Mouse (Mus musculus): ENCODE results near the gene Nos2. TPM values are rescaled to one million over a fixed set of nuclear protein-coding genes. Genes with fewer than 3 reads are reported as not detected.
A peak's percentile ranks its signal among the peaks of the same experiment; 100 is the strongest.

Nos2 gene
- polyA plus RNA-seq, 1 experiment, result 1.5 TPM

DNA sequence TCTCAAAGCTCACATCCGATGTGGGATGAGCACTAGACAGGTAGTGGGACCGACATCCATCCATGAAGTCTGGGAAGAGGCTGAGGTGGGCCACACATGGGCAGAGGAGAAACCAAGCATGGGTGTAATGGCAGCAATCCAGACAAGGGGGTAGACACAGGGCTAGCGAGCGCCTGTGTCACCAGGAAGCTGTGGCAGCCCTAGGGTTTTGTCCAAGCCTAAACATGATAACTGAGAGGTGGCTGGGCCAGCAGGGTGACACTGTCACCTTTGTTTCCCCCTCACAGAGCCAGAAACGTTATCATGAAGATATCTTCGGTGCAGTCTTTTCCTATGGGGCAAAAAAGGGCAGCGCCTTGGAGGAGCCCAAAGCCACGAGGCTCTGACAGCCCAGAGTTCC is 38.8 kb downstream of the Nos2 start:
- TF ChIP-seq CTCF (conservative IDR thresholded peaks at IDR 0.05; ENCODE audit: insufficient read depth, insufficient read length, low read depth, low read length), result no peak
- no peak for TF ChIP-seq POLR2A (IDR thresholded peaks at IDR 0.05; ENCODE audit: low read depth, low read length)
- Histone ChIP-seq H3K36me3 (ENCODE audit: control insufficient read depth, insufficient read depth, low read length) (no peaks in the 10 kb centered on the region), H3K4me3 (ENCODE audit: insufficient read depth, low read depth, low read length) (no peak overlapping the region), H3K27me3 (replicated peaks; ENCODE audit: control insufficient read depth, insufficient read depth, low read length) (no peaks in the 10 kb centered on the region), H3K27ac (ENCODE audit: insufficient read depth, low read depth, low read length) (no peak overlapping the region), H3K4me1 (ENCODE audit: control insufficient read depth, insufficient read depth, low read length) (no peaks in the 10 kb centered on the region)
- 70% methylated on average over 8 of the region's 8 CpGs for WGBS
- DNase-seq, result no peak

DNA sequence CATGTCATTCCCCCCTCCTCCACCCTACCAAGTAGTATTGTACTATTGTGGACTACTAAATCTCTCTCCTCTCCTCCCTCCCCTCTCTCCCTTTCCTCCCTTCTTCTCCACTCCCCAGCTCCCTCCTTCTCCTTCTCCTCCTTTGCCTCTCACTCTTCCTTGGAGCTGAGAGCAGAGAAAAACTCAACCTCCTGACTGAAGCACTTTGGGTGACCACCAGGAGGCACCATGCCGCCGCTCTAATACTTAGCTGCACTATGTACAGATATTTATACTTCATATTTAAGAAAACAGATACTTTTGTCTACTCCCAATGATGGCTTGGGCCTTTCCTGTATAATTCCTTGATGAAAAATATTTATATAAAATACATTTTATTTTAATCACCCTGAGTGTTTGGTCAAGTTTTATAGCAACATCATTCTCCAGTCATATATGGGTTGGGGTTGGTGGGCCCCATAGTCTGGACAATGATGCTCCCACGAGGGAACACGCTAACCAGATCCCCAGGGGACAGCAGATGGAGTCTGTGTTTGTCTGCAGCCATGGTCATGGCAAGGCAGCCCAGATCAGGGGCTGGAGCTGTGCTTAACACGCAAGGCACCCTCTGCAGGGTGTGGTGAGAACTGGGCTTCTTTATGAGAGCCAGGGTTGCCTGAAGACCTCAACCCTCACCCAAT is 39.4 kb downstream of the Nos2 start:
- TF ChIP-seq CTCF (conservative IDR thresholded peaks at IDR 0.05; ENCODE audit: insufficient read depth, insufficient read length, low read depth, low read length), result peak; percentile 41
- no peak for TF ChIP-seq POLR2A (IDR thresholded peaks at IDR 0.05; ENCODE audit: low read depth, low read length)
- Histone ChIP-seq H3K4me1 (ENCODE audit: control insufficient read depth, insufficient read depth, low read length) (no peaks in the 10 kb centered on the region), H3K4me3 (ENCODE audit: insufficient read depth, low read depth, low read length) (no peak overlapping the region), H3K27me3 (replicated peaks; ENCODE audit: control insufficient read depth, insufficient read depth, low read length) (no peaks in the 10 kb centered on the region), H3K36me3 (ENCODE audit: control insufficient read depth, insufficient read depth, low read length) (no peaks in the 10 kb centered on the region), H3K27ac (ENCODE audit: insufficient read depth, low read depth, low read length) (no peak overlapping the region)
- DNase-seq, result no peak
- WGBS, result 67% methylated on average over 5 of the region's 5 CpGs

DNA sequence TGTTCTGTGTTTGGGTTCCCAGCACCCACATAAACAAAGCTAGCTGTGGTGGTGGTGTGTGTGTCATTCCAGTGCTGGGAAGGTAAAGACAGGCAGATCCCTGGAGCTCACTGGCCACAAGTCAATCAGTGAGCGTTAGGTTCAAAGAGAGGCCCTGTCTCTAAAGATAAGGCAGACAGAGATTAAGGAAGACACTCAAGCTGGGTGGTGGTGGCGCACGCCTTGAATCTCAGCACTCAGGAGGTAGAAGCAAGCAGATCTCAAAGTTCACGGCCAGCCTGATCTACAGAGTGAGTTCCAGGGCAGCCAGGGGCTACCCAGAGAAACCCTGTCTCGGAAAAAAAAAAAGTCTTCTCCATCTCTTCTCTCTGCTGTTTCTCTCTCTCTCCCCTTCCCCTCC is 40.6 kb downstream of the Nos2 start:
- no peaks in the 10 kb centered on the region for H3K4me1 ChIP-seq (ENCODE audit: control insufficient read depth, insufficient read depth, low read length)
- TF ChIP-seq POLR2A (IDR thresholded peaks at IDR 0.05; ENCODE audit: low read depth, low read length) (no peak), CTCF (conservative IDR thresholded peaks at IDR 0.05; ENCODE audit: insufficient read depth, insufficient read length, low read depth, low read length) (no peak)
- 91% methylated on average over 5 of the region's 5 CpGs for WGBS
- DNase-seq, result no peak
- no peaks in the 10 kb centered on the region for H3K36me3 ChIP-seq (ENCODE audit: control insufficient read depth, insufficient read depth, low read length)
- no peaks in the 10 kb centered on the region for H3K27me3 ChIP-seq (replicated peaks; ENCODE audit: control insufficient read depth, insufficient read depth, low read length)
- no peak overlapping the region for H3K4me3 ChIP-seq (ENCODE audit: insufficient read depth, low read depth, low read length)
- H3K27ac ChIP-seq (ENCODE audit: insufficient read depth, low read depth, low read length), result no peak overlapping the region

DNA sequence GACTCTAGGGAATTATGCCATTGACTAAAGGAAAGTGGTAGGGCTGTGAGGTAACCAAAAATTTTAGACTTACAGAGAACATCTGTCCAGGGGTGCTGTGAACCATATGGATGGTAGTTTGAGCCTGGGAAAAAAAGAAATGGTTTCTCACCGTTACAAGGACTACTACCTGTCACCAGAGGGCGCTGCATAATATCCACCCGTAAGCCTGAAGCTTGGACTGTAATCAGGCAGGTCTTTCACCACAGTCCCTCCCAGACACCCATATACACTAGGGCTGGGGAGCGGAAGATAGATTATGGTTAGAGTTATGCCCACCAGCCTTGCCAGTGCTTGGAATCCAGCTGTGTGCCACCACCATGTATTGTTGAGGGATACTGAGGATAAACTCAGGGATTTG is 46.8 kb downstream of the Nos2 start:
- Histone ChIP-seq H3K27ac (ENCODE audit: insufficient read depth, low read depth, low read length) (no peak overlapping the region), H3K4me3 (ENCODE audit: insufficient read depth, low read depth, low read length) (no peak overlapping the region), H3K36me3 (ENCODE audit: control insufficient read depth, insufficient read depth, low read length) (no peaks in the 10 kb centered on the region), H3K27me3 (replicated peaks; ENCODE audit: control insufficient read depth, insufficient read depth, low read length) (no peaks in the 10 kb centered on the region), H3K4me1 (ENCODE audit: control insufficient read depth, insufficient read depth, low read length) (no peaks in the 10 kb centered on the region)
- TF ChIP-seq POLR2A (IDR thresholded peaks at IDR 0.05; ENCODE audit: low read depth, low read length) (no peak), CTCF (conservative IDR thresholded peaks at IDR 0.05; ENCODE audit: insufficient read depth, insufficient read length, low read depth, low read length) (peak; percentile 57)
- WGBS, result 30% methylated on average over 4 of the region's 4 CpGs
- peak; percentile 42 for DNase-seq

DNA sequence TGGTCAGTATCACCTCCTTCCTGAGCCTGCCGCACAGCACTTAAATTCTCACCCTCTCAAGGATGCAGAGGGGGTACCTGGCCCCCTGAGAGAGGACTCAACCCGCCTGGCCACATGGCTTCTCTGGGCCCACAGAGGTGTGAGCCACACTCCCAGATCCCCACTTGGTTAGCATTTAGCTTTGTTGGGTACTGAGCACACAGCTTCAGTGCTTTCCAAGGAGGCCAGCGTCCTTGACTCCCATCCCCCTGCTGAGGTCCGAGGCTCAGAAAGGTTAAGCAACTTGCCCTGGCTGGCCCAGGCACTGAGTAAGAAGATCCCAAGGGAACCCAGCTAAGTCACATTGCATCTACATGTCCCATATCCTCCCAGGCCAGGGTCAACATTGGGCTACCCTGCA is 47.5 kb downstream of the Nos2 start:
- Histone ChIP-seq H3K4me1 (ENCODE audit: control insufficient read depth, insufficient read depth, low read length) (no peaks in the 10 kb centered on the region), H3K27me3 (replicated peaks; ENCODE audit: control insufficient read depth, insufficient read depth, low read length) (no peaks in the 10 kb centered on the region), H3K4me3 (ENCODE audit: insufficient read depth, low read depth, low read length) (no peak overlapping the region), H3K27ac (ENCODE audit: insufficient read depth, low read depth, low read length) (no peak overlapping the region), H3K36me3 (ENCODE audit: control insufficient read depth, insufficient read depth, low read length) (no peaks in the 10 kb centered on the region)
- 80% methylated on average over 4 of the region's 4 CpGs for WGBS
- DNase-seq, result peak; percentile 16
- no peak for TF ChIP-seq CTCF (conservative IDR thresholded peaks at IDR 0.05; ENCODE audit: insufficient read depth, insufficient read length, low read depth, low read length)
- no peak for TF ChIP-seq POLR2A (IDR thresholded peaks at IDR 0.05; ENCODE audit: low read depth, low read length)

DNA sequence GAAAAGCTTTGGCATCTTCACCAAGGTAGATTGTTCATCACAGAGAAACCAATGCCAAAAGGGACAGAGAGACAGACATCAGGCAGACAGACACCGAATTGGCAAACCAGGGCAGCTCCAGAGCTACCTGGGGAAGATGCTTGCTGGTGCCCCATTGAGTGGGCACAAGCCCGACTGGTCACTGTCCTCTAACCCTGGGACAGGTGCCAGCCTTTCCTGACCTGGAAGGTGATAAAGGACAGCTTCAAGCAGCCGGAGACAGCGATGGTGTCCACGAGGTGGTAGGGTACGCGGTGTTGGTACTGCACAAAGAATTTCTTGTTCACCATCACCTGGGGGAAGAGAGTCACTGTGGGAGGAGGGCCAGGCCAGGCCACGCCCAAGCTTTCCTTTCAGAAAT is 50.5 kb downstream of the Nos2 start:
- 88% methylated on average over 8 of the region's 8 CpGs for WGBS
- Histone ChIP-seq H3K4me3 (ENCODE audit: insufficient read depth, low read depth, low read length) (no peak overlapping the region), H3K27ac (ENCODE audit: insufficient read depth, low read depth, low read length) (no peak overlapping the region), H3K27me3 (replicated peaks; ENCODE audit: control insufficient read depth, insufficient read depth, low read length) (no peaks in the 10 kb centered on the region), H3K4me1 (ENCODE audit: control insufficient read depth, insufficient read depth, low read length) (no peaks in the 10 kb centered on the region), H3K36me3 (ENCODE audit: control insufficient read depth, insufficient read depth, low read length) (no peaks in the 10 kb centered on the region)
- no peak for DNase-seq
- no peak for TF ChIP-seq CTCF (conservative IDR thresholded peaks at IDR 0.05; ENCODE audit: insufficient read depth, insufficient read length, low read depth, low read length)

DNA sequence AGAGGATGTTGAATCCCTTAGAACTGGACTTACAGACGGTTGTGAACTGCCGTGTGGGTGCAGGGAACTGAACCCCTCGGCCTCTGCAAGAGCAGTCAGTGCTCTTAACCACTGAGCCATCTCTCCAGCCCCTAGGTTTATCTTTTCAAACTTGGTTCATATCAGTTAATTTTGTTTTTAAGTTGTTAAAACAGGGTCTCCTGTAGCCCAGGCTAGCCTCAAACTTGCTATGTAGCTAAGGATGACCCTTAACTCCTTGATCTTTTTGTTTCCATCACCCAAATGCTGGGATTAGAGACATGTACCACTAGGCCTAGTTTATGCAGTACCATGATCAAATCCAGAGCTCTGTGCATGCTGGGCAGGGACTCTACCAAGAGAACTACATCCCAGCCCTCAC is 51.2 kb downstream of the Nos2 start:
- no peaks in the 10 kb centered on the region for H3K36me3 ChIP-seq (ENCODE audit: control insufficient read depth, insufficient read depth, low read length)
- H3K27ac ChIP-seq (ENCODE audit: insufficient read depth, low read depth, low read length), result no peak overlapping the region
- no peaks in the 10 kb centered on the region for H3K27me3 ChIP-seq (replicated peaks; ENCODE audit: control insufficient read depth, insufficient read depth, low read length)
- WGBS, result 96% methylated on average over 3 of the region's 3 CpGs
- H3K4me1 ChIP-seq (ENCODE audit: control insufficient read depth, insufficient read depth, low read length), result no peaks in the 10 kb centered on the region
- no peak overlapping the region for H3K4me3 ChIP-seq (ENCODE audit: insufficient read depth, low read depth, low read length)
- DNase-seq, result no peak
- no peak for TF ChIP-seq POLR2A (IDR thresholded peaks at IDR 0.05; ENCODE audit: low read depth, low read length)
- TF ChIP-seq CTCF (conservative IDR thresholded peaks at IDR 0.05; ENCODE audit: insufficient read depth, insufficient read length, low read depth, low read length), result no peak

All from kidney, adult 2 months (tissue).